Mouse (Mus musculus): Measurements from ENCODE around the gene Ros1. TPM values are rescaled to one million over a fixed set of nuclear protein-coding genes. Genes with fewer than 3 reads are reported as not detected.

Gene Ros1
- polyA plus RNA-seq, 1 experiment from 2014 or later = 4.9 TPM

DNA sequence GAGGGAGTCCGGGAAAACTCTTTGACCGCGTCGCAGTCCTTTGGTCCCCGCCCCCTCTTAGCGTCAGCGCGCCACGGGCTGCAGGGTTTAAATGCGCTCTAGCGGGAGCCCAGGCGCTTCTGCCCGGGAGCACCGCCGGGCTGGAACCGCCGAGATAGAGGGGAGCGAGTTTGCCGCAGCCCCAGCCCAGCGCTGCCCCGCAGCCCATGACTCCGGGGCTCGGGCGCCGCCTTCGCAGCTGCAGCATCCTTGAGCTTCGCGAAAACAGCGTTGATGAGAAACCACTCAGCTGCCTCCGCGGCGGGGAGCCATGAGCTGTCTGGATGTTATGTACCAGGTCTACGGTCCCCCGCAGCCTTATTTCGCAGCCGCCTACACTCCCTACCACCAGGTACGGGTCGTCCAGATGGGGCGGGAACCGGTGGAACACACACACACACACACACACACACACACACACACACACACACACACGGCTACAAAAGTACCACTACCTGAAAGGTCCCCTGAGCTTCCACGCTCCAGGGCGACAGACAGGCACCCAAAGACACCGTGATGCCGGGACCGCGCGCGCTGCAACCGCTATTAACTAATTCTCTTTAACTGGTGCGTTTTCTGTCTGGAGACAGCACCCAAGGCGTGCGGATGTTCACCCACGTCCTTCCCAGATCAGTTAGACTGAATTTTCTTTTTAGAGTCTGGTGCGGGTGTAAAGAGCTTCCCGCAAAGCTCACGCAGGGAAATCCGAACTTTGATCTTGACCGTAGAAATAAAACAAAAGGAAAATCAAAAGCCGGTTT lies 172.4 kb downstream of the Ros1 start, which contains the start of gene Vgll2:
Gene Vgll2, plus strand, starts transcription at position 90 of the 800 bp plus-strand sequence.
- 0% methylated on average over 60 of the region's 60 CpGs for WGBS
- Histone ChIP-seq H3K36me3 (ENCODE audit: control insufficient read depth, insufficient read depth, low read length) (no peaks in the 10 kb centered on the region), H3K27me3 (ENCODE audit: control insufficient read depth, insufficient read depth, low read length) (peaks cover 78% of the 10 kb centered on the region), H3K27ac (ENCODE audit: low read depth, low read length) (no peak within 1 kb of the TSS), H3K4me2 (replicated peaks; ENCODE audit: low read depth, low read length) (peak within 1 kb of the TSS; percentile 77), H3K4me3 (ENCODE audit: low read length) (peak within 1 kb of the TSS; percentile 41), H3K4me1 (ENCODE audit: control insufficient read depth, insufficient read depth, low read length) (0 out of 2 replicates have a peak, but pooled peaks cover 3% of the 10 kb centered on the region), H3K9ac (ENCODE audit: low read depth, low read length) (peak within 1 kb of the TSS; percentile 40), H3K9me3 (ENCODE audit: control insufficient read depth, low read length) (no peaks in the 10 kb centered on the region)
- peak; percentile 84 for ATAC-seq (ENCODE audit: low FRiP score, low TSS enrichment)

DNA sequence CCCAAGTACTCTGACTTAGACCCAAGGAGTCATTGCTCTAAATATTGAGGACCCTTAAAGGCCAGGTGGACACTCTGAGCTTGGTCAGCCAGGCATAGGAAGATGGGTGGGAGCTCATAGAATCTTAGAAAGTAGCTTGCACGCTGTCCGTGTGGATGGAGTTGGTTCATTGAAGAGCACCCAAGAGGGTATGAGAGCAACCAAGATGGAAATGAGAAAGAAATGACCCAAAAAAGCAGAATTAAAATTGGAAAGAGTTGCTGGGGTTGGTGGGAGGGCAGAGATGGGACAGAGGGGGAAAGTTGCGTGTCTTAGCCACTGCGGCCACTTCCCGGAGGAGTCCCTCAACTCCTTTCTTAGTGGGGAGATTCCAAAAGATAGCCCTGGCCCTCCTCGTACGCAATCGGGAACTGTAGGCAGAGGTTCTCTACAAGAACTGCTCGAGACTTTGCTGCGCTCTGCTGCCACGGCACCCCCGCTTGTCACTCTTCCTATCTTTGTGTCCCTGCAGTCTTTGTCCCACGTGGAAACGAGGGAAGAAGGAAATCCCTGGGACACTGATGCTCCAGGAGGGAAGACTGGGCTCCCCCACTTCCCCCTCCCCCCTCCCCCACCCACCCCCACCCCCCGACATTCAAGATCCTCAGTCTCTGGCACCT lies 173.2 kb downstream of the Ros1 start:
- Histone ChIP-seq H3K4me2 (replicated peaks; ENCODE audit: low read depth, low read length) (peak overlapping the region; percentile 77), H3K36me3 (ENCODE audit: control insufficient read depth, insufficient read depth, low read length) (no peaks in the 10 kb centered on the region), H3K4me3 (ENCODE audit: low read length) (peak overlapping the region; percentile 41), H3K27me3 (ENCODE audit: control insufficient read depth, insufficient read depth, low read length) (peaks cover 71% of the 10 kb centered on the region), H3K27ac (ENCODE audit: low read depth, low read length) (no peak overlapping the region), H3K9ac (ENCODE audit: low read depth, low read length) (peak overlapping the region; percentile 40), H3K9me3 (ENCODE audit: control insufficient read depth, low read length) (no peaks in the 10 kb centered on the region), H3K4me1 (ENCODE audit: control insufficient read depth, insufficient read depth, low read length) (no peaks in the 10 kb centered on the region)
- WGBS = under 1% methylated on average over 14 of the region's 15 CpGs
- ATAC-seq (ENCODE audit: low FRiP score, low TSS enrichment) = peak; percentile 11; the same call in 1 of the 2 replicates

DNA sequence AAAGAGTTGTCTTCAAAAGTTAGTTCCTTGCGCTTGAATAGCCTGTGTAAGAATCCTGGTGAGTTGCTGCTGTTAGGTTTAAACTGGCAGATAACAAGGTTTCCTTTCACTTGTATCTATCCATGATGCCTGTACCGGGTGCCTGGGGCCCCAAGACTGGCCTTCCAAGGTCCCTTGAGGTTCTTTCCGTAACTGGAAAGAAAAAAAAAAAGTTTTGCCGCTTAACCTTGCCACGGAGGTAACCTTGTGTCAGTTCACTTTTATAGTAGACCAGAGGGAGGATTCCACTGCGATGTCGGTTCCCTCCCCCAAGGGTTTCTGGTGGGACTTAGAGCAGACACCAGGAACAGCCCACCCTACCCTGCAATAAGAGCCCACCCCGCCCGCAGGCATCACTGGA lies 173.8 kb downstream of the Ros1 start:
- 1% methylated on average over 9 of the region's 9 CpGs for WGBS
- Histone ChIP-seq H3K9me3 (ENCODE audit: control insufficient read depth, low read length) (no peaks in the 10 kb centered on the region), H3K4me2 (replicated peaks; ENCODE audit: low read depth, low read length) (no peak overlapping the region), H3K27me3 (ENCODE audit: control insufficient read depth, insufficient read depth, low read length) (peaks cover 64% of the 10 kb centered on the region), H3K4me3 (ENCODE audit: low read length) (no peak overlapping the region), H3K9ac (ENCODE audit: low read depth, low read length) (no peak overlapping the region), H3K4me1 (ENCODE audit: control insufficient read depth, insufficient read depth, low read length) (no peaks in the 10 kb centered on the region), H3K27ac (ENCODE audit: low read depth, low read length) (no peak overlapping the region), H3K36me3 (ENCODE audit: control insufficient read depth, insufficient read depth, low read length) (no peaks in the 10 kb centered on the region)
- ATAC-seq (ENCODE audit: low FRiP score, low TSS enrichment) = no peak

DNA sequence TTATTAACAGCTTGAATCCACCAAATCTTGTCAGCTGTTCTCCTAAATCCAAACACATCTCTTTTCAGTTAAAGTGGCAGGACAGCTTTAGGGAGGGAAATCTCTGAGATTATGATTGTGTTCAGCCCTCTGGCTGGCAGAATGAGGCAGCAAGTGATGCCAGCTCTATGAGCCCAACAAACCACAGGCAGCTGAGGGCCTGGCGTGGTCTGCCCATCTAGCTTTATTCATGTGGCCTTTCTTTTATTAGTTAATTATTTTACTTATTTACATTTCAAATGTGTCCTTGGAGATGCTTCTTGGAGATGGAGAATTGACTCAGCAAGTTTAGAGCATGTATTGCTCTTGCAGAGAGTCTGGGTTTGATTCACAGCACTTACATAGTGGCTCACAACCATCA lies 176.6 kb downstream of the Ros1 start:
- H3K9me3 ChIP-seq (ENCODE audit: control insufficient read depth, low read length) = no peaks in the 10 kb centered on the region
- 71% methylated on average over 1 of the region's 1 CpGs for WGBS
- H3K27me3 ChIP-seq (ENCODE audit: control insufficient read depth, insufficient read depth, low read length) = peaks cover 37% of the 10 kb centered on the region
- no peak for ATAC-seq (ENCODE audit: low FRiP score, low TSS enrichment)
- no peak overlapping the region for H3K27ac ChIP-seq (ENCODE audit: low read depth, low read length)
- no peaks in the 10 kb centered on the region for H3K36me3 ChIP-seq (ENCODE audit: control insufficient read depth, insufficient read depth, low read length)
- no peaks in the 10 kb centered on the region for H3K4me1 ChIP-seq (ENCODE audit: control insufficient read depth, insufficient read depth, low read length)
- no peak overlapping the region for H3K4me3 ChIP-seq (ENCODE audit: low read length)
- H3K4me2 ChIP-seq (replicated peaks; ENCODE audit: low read depth, low read length) = no peak overlapping the region
- no peak overlapping the region for H3K9ac ChIP-seq (ENCODE audit: low read depth, low read length)

Small RNA genes within 50 kb of the gene (microRNA-seq; reads per million reads assigned to microRNA genes)
- gene Gm24084 = not detected

Other genes starting within 250 kb of the Ros1 start
- not detected in 2 replicates for gene Vgll2, start 172.7 kb downstream of the Ros1 start, polyA plus RNA-seq (2014; fragmentation: Nextera tagmentation; extraction: Ambion mirVana)
- gene Dcbld1, start 38.4 kb upstream of the Ros1 start, polyA plus RNA-seq (2014; fragmentation: Nextera tagmentation; extraction: Ambion mirVana) = 18.9 and 26.5 TPM in 2 replicates
- not detected in 2 replicates for gene Gm26741, start 163.5 kb upstream of the Ros1 start, polyA plus RNA-seq (2014; fragmentation: Nextera tagmentation; extraction: Ambion mirVana)
- 10.4 and 19.0 TPM in 2 replicates for gene Gopc, start 186.9 kb upstream of the Ros1 start, polyA plus RNA-seq (2014; fragmentation: Nextera tagmentation; extraction: Ambion mirVana)
- not detected in 2 replicates for gene Nepn, start 193.7 kb upstream of the Ros1 start, polyA plus RNA-seq (2014; fragmentation: Nextera tagmentation; extraction: Ambion mirVana)
- 17.2 and 18.5 TPM in 2 replicates for gene Nus1, start 222.3 kb upstream of the Ros1 start, polyA plus RNA-seq (2014; fragmentation: Nextera tagmentation; extraction: Ambion mirVana)

Measured in kidney, embryonic 14.5 days (tissue).